ENCODE assay signal across 11 mouse cellular contexts in genomic region chr8:11775889-11776288, GRCm38 (mm10). TPM values are rescaled to one million over a fixed set of nuclear protein-coding genes. Genes with fewer than 3 reads are reported as not detected.
A peak's percentile ranks its signal among the peaks of the same experiment; 100 is the strongest.
DNase-seq lines count a peak whose midpoint lies in the region; ATAC-seq and TF ChIP-seq lines count a peak whose summit lies in the region.
"Had no signal": no experiment of that assay in that cellular context is flagged by ENCODE, and none has a peak within 500 bp of the region (broad histone marks: within the 10 kb centered on the region; RNA-seq: fewer than 3 reads in every experiment).

No protein-coding gene starts in this region.

- no peak overlapping the region for H3K4me2 ChIP-seq in midbrain, embryonic 11.5 days
- H3K4me2 ChIP-seq in midbrain, postnatal 0 days (ENCODE audit: low read depth, low read length, poor library complexity, severe bottlenecking), result no peak overlapping the region
- H3K4me2 ChIP-seq in kidney, embryonic 15.5 days, result no peak overlapping the region
- H3K4me2 ChIP-seq: limb, embryonic 15.5 days; neural tube, embryonic 12.5 days had no signal

- no peak overlapping the region for H3K4me3 ChIP-seq in midbrain, embryonic 11.5 days (ENCODE audit: low read depth, low read length)
- H3K4me3 ChIP-seq in midbrain, postnatal 0 days (ENCODE audit: low read depth, low read length), result no peak overlapping the region
- no peak overlapping the region for H3K4me3 ChIP-seq in kidney, embryonic 15.5 days (replicated peaks)
- no peak overlapping the region for H3K4me3 ChIP-seq in small intestine, adult 2 months (ENCODE audit: low read depth, low read length)
- H3K4me3 ChIP-seq: embryonic facial prominence, embryonic 10.5 days; limb, embryonic 15.5 days; neural tube, embryonic 12.5 days had no signal

- peak; percentile 29 for DNase-seq in cerebellum, adult 8-10 months
- DNase-seq in cerebellum, postnatal 4 days (ENCODE audit: low spot score in 2 of 2), result no peak
- peak; percentile 49 for DNase-seq in midbrain, embryonic 11.5 days (ENCODE audit: low spot score, missing footprints)
- no peak for DNase-seq in midbrain, postnatal 0 days (ENCODE audit: low spot score)
- DNase-seq in gastrocnemius, postnatal 25 days, result no peak
- no peak for DNase-seq in ovary, postnatal 14 days (ENCODE audit: low spot score)

- no peaks in the 10 kb centered on the region for H3K27me3 ChIP-seq in midbrain, embryonic 11.5 days (ENCODE audit: control insufficient read depth, insufficient read depth, low read length)
- no peaks in the 10 kb centered on the region for H3K27me3 ChIP-seq in midbrain, postnatal 0 days (ENCODE audit: insufficient read depth, low read length)
- H3K27me3 ChIP-seq in kidney, embryonic 15.5 days, result no peaks in the 10 kb centered on the region
- H3K27me3 ChIP-seq in small intestine, adult 2 months (ENCODE audit: control insufficient read depth, insufficient read depth, low read length), result no peaks in the 10 kb centered on the region
- H3K27me3 ChIP-seq: limb, embryonic 15.5 days; neural tube, embryonic 12.5 days had no signal

- no peaks in the 10 kb centered on the region; the same call in 1 of the 2 replicates for H3K36me3 ChIP-seq in midbrain, embryonic 11.5 days (ENCODE audit: control insufficient read depth, insufficient read depth, low read length)
- H3K36me3 ChIP-seq in midbrain, postnatal 0 days (ENCODE audit: insufficient read depth, low read length), result 0 out of 2 replicates have a peak, but pooled peaks cover 2% of the 10 kb centered on the region
- peaks cover 2% of the 10 kb centered on the region; the same call in 1 of the 2 replicates for H3K36me3 ChIP-seq in kidney, embryonic 15.5 days
- no peaks in the 10 kb centered on the region for H3K36me3 ChIP-seq in small intestine, adult 2 months (ENCODE audit: control insufficient read depth, insufficient read depth, low read length)
- H3K36me3 ChIP-seq: neural tube, embryonic 12.5 days had no signal

- H3K27ac ChIP-seq in midbrain, embryonic 11.5 days (ENCODE audit: low read depth, low read length), result no peak overlapping the region
- no peak overlapping the region for H3K27ac ChIP-seq in midbrain, postnatal 0 days (ENCODE audit: low read depth, low read length)
- H3K27ac ChIP-seq in kidney, embryonic 15.5 days, result 0 out of 2 replicates have a peak overlapping the region, but pooled peaks have one; percentile 63
- peak overlapping the region; percentile 64; the same call in 1 of the 2 replicates for H3K27ac ChIP-seq in small intestine, adult 2 months (ENCODE audit: insufficient read depth, low read depth, low read length)
- H3K27ac ChIP-seq: embryonic facial prominence, embryonic 10.5 days; neural tube, embryonic 12.5 days had no signal

- H3K4me1 ChIP-seq in midbrain, embryonic 11.5 days (ENCODE audit: control insufficient read depth, insufficient read depth, low read length), result 0 out of 2 replicates have a peak, but pooled peaks cover 4% of the 10 kb centered on the region
- H3K4me1 ChIP-seq in midbrain, postnatal 0 days (ENCODE audit: insufficient read depth, low read length), result no peaks in the 10 kb centered on the region
- peaks cover 68% of the 10 kb centered on the region for H3K4me1 ChIP-seq in kidney, embryonic 15.5 days
- H3K4me1 ChIP-seq in small intestine, adult 2 months (ENCODE audit: control insufficient read depth, insufficient read depth, insufficient read length, low read length), result peaks cover 32% of the 10 kb centered on the region

- no peaks in the 10 kb centered on the region for H3K9me3 ChIP-seq in midbrain, embryonic 11.5 days (ENCODE audit: control insufficient read depth, low read length)
- no peaks in the 10 kb centered on the region for H3K9me3 ChIP-seq in midbrain, postnatal 0 days (ENCODE audit: low read length)
- H3K9me3 ChIP-seq in kidney, embryonic 15.5 days (replicated peaks), result no peaks in the 10 kb centered on the region
- H3K9me3 ChIP-seq: embryonic facial prominence, embryonic 10.5 days; limb, embryonic 15.5 days; neural tube, embryonic 12.5 days had no signal

- no peak for ATAC-seq in midbrain, embryonic 11.5 days (ENCODE audit: low FRiP score)
- no peak for ATAC-seq in midbrain, postnatal 0 days (ENCODE audit: low FRiP score)
- no peak for ATAC-seq in kidney, embryonic 15.5 days (replicated peaks; ENCODE audit: low FRiP score)

- TF ChIP-seq POLR2A in small intestine, adult 2 months (IDR thresholded peaks at IDR 0.05; ENCODE audit: low read depth, low read length), result no peak

- TF ChIP-seq CTCF in midbrain, postnatal 0 days (IDR thresholded peaks at IDR 0.05), result no peak
- no peak for TF ChIP-seq CTCF in small intestine, adult 2 months (IDR thresholded peaks at IDR 0.05; ENCODE audit: extremely low read depth, insufficient read length, insufficient replicate concordance, low read depth, low read length)

- H3K9ac ChIP-seq in midbrain, embryonic 11.5 days (ENCODE audit: low read length), result no peak overlapping the region
- no peak overlapping the region for H3K9ac ChIP-seq in midbrain, postnatal 0 days (replicated peaks; ENCODE audit: low read length, poor library complexity, severe bottlenecking)
- no peak overlapping the region for H3K9ac ChIP-seq in kidney, embryonic 15.5 days
- H3K9ac ChIP-seq: limb, embryonic 15.5 days had no signal

- WGBS in midbrain, embryonic 11.5 days, result 80% methylated on average over 7 of the region's 7 CpGs
- 78% methylated on average over 7 of the region's 7 CpGs for WGBS in midbrain, postnatal 0 days
- 42% methylated on average over 7 of the region's 7 CpGs for WGBS in kidney, embryonic 15.5 days
- 11% methylated on average over 7 of the region's 7 CpGs for WGBS in small intestine, adult 2 months

RNA-seq across cellular contexts. Expression of gene Arhgef7, which starts 48.4 kb away (rescaled TPM):
- polyA plus RNA-seq in midbrain, embryonic 11.5 days (2014; fragmentation: Nextera tagmentation; extraction: Ambion mirVana), result 51.4 and 56.8 TPM in 2 replicates
- 87.5 and 124 TPM in 2 replicates for total RNA-seq in midbrain, postnatal 0 days (2014; rRNA removed)
- polyA plus RNA-seq in midbrain, postnatal 0 days (2015; fragmentation: Nextera tagmentation; extraction: Ambion mirVana), result 54.3 and 55.3 TPM in 2 replicates
- 38.6 and 40.1 TPM in 2 replicates for polyA plus RNA-seq in kidney, embryonic 15.5 days (2015; fragmentation: Nextera tagmentation; extraction: Ambion mirVana)
- 14.8 and 27.4 TPM in 2 replicates for polyA plus RNA-seq in small intestine, adult 2 months (2012; rRNA removed)
- total RNA-seq in gastrocnemius, postnatal 25 days (2021), result 10 to 100 TPM; 56.0 to 61.4 TPM

Comparison
In these comparisons a context has a peak if more than half of its experiments do, and no peak if none do; other contexts are left out.
1. DNase-seq: peak in cerebellum, adult 8-10 months (single experiment) and midbrain, embryonic 11.5 days (single experiment); none in cerebellum, postnatal 4 days (0 of 2), midbrain, postnatal 0 days (single experiment), gastrocnemius, postnatal 25 days (single experiment) and ovary, postnatal 14 days (single experiment).
2. H3K27ac ChIP-seq: peak in kidney, embryonic 15.5 days (single experiment) and small intestine, adult 2 months (single experiment); none in midbrain, embryonic 11.5 days (single experiment) and midbrain, postnatal 0 days (single experiment).